Mouse (Mus musculus) frontal cortex, postnatal 25 days (tissue): ENCODE results near the gene Gm9970.

ENCODE experiments used
- DNase-seq, 2 experiments: peaks; one replicate each; pipeline ENCODE4 v3.0.0; 2022; ENCODE audit warnings: low spot score in 2 of 2

Gm9970 gene

GRCm38 (mm10) chr5:31195671-31196070 lies 45.4 kb downstream of the Gm9970 start:
- no peak for DNase-seq

DNA sequence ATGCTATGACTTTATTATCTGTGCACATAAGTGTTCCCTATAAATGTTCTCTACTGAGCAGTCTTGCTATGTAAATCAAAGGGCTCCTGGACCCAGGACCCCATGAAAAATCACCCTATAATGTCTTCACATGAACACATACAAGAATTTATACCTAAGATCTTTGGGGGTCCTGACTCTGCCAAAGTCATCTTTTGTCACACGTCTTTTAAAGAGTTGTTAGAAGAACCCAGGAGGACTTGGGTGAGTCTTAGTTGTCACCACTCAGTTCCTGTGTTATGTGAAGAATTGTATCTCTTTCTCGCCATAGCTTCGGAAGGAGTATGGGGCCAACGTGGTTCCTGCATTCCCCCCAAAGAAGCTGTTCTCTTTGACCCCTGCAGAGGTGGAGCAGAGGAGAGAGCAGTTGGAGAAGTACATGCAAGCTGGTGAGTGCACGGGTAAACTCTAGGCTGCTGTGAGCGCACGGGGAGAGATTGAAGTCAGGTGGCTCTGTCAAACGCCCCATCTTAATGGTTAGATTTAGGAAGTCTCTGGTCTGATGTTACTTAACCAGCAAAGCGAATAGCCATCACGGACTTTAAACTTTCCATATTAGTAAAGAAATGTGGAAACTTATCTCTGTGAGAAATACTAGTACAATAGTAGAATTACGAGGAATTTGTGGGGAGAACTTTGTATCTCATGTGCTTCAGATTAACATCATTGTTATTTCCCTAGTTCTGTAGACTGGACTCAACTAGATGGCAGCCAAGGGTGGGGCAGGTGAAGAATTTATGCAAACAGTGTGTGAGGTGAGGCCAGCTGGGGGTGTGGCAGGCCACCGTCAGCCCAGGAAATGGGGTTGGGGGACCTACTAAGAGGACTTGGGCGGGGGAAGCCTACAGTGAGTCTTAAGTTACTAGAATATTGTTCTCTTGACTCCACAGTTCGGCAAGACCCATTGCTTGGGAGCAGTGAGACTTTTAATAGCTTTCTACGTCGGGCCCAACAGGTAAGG lies 46.2 kb downstream of the Gm9970 start:
- no peak for DNase-seq

DNA sequence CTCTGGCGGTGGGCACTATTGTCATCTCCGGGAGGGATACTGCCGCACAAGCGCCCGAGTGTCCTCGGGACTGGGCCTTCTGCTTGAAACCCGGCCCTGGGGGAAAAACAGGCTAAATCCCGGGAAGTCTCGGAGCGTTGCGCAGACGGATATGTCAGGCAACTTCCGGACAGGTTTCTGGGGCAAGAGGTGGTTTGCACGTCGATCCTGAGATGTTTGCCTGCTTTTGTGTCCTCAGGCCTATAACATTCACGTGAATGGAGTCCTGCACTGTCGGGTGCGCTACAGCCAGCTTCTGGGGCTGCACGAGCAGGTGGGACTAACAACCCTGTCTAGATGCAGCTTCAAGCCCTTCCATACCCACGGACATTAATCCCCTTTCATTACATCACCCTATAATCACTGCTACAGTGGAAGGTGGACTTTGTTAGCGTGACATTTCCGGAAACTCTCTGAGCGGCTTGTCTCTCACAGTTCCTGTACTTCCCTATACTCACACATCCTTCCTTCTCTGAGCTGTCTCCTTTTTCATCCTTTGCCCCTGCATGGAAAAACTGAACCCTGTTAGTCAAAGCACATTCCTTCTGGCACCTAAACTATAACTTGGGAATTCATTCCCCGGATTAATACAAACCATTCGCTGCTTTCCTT lies 47.3 kb downstream of the Gm9970 start:
- no peak for DNase-seq

DNA sequence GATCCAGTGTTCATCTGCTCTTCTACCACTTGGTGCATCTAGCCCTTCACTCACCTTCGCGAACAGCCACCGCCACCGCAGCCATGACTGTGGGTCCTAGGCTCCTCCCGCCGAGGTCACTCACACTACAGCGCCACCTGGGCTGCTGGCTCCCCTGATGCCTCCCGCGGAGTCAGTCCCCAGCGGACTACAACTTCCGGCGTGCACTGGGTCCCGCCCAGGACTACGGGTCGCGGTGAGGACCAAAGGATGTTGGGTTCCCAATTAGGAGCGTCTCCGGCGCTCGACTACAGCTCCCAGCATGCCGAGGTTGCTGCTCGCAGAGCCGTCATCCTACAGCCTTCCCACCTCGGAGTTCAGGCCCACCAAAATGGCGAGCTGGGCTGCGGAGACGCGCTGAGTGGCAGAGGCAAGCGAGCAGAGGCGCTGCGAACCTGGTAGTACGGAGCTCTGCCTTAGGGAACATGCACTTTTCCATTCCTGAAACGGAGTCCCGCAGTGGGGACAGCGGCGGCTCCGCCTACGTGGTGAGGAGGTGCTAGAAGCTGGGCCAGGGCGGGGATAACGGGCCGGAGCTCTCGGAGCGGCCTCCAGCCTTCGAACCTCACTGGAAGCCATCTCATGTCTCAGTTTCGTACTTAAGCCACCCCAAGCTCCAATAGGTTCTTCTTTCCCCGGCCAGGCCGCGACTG lies 47.9 kb downstream of the Gm9970 start, which contains the start of the genes Snx17 and Eif2b4:
Gene Snx17 (plus strand): TSS at position 289 of the 692 bp plus-strand sequence.
Gene Eif2b4 (minus strand): TSS at position 492 of the 692 bp plus-strand sequence.
- DNase-seq = peak; percentile 99

DNA sequence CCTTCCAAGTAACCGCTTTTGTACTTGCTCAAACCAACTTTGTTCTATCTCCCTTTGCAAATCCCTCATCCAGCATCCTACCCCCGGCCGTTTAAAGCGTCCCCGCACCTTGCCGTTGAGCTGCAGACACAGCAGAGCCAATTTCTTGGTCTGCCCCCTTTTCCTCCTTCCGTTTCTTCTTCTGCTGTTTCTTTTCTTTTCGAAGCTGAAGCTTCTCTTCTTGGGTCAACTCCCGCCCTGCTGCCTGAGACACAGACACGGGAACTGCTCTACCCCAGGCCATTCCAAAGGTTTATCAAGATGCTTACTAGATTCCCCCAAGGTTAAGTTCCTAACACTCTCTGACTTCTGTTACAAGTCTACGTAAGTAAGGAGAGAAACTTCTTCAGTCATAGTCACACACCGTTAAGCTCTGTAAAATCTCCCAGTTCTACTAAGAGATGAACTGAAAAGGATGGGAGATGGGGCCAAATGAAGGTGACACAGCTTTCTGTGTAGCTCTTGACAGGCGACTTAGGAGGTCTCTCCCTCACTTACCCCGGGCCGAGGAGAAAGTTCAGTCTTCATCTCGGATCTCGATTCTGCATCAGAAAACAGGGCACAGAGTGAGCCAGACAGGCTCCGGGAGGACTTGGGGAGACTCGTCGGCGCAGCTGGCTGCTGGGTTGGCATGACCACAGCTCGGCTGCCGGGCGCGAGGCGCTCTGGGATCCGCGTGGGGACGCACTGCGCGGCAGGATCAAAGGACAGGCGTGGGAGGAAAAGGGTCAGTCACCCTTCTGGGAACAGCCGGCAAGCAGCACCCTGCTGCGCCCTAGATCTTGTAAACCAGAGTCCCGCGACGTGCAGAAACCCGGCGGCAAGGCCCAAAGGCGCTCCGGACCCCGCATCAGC lies 48.7 kb downstream of the Gm9970 start:
- DNase-seq = no peak
